Mouse (Mus musculus) ES-E14 (cell line): ENCODE results near the gene Nudt9. TPM values are rescaled to one million over a fixed set of nuclear protein-coding genes. Genes with fewer than 3 reads are reported as not detected.

Experiments
- DNase-seq: peaks from one replicate; pipeline ENCODE4 v3.0.0-alpha.2; 2013; ENCODE audit warnings: low read depth, low spot score
- H3K27ac ChIP-seq: 2 replicates; pipeline ENCODE4 v1.5.1; 2012; ENCODE audit warnings: low read depth, mild to moderate bottlenecking, low read length, moderate library complexity, mixed read lengths; ENCODE audit not compliant: poor library complexity, insufficient read depth, severe bottlenecking
- H3K36me3 ChIP-seq: 2 replicates; pipeline ENCODE4 v1.6.1; 2012; ENCODE audit warnings: mild to moderate bottlenecking, low read length, moderate library complexity, mixed read lengths; ENCODE audit not compliant: control insufficient read depth, poor library complexity, insufficient read depth, severe bottlenecking
- H3K4me1 ChIP-seq, 2 experiments: fragments of 150-350 bp in 1 of 2; sonication (generic) in 1 of 2; 2 replicates each; pipeline ENCODE4 v1.6.1; 2012; ENCODE audit warnings: low read length in 2 of 2, mild to moderate bottlenecking in 1 of 2, mixed read lengths in 1 of 2; ENCODE audit not compliant: control insufficient read depth in 2 of 2, insufficient read depth in 2 of 2, poor library complexity in 1 of 2
- H3K4me3 ChIP-seq, 2 experiments: fragments of 150-350 bp in 1 of 2; sonication (generic) in 1 of 2; 2 replicates each; pipeline ENCODE4 v1.5.1; 2012; ENCODE audit warnings: low read length in 2 of 2, low read depth in 1 of 2, mild to moderate bottlenecking in 1 of 2, mixed read lengths in 1 of 2; ENCODE audit not compliant: insufficient read depth in 1 of 2, poor library complexity in 1 of 2, severe bottlenecking in 1 of 2
- H3K9ac ChIP-seq: 2 replicates; pipeline ENCODE4 v1.6.1; 2012; ENCODE audit warnings: low read depth, mild to moderate bottlenecking, low read length, mixed read lengths; ENCODE audit not compliant: poor library complexity, insufficient read depth, severe bottlenecking
- H3K9me3 ChIP-seq: fragments of 150-350 bp; sonication (generic); 2 replicates; pipeline ENCODE4 v1.6.1; 2012; ENCODE audit warnings: low read depth, mild to moderate bottlenecking, low read length; ENCODE audit not compliant: control insufficient read depth, insufficient read depth
- CHD2 ChIP-seq: IDR thresholded peaks from 2 replicates; pipeline ENCODE4 v1.6.1; 2014; ENCODE audit warnings: mild to moderate bottlenecking, low read depth, low read length, inconsistent platforms
- HCFC1 ChIP-seq: IDR thresholded peaks from 2 replicates; pipeline ENCODE4 v1.6.1; 2012; ENCODE audit warnings: low read length, inconsistent platforms, borderline replicate concordance; ENCODE audit not compliant: insufficient read depth
- MAFK ChIP-seq: IDR thresholded peaks from 2 replicates; pipeline ENCODE4 v1.6.1; 2014; ENCODE audit warnings: mild to moderate bottlenecking, low read depth, low read length, inconsistent platforms; ENCODE audit not compliant: insufficient read depth
- ZC3H11A ChIP-seq: IDR thresholded peaks from 2 replicates; pipeline ENCODE4 v1.6.1; 2012; ENCODE audit warnings: low read depth, mild to moderate bottlenecking, inconsistent platforms, low read length, borderline replicate concordance
- ZNF384 ChIP-seq: IDR thresholded peaks from 2 replicates; pipeline ENCODE4 v1.6.1; 2012; ENCODE audit warnings: low read depth, low read length, inconsistent platforms
- in situ Hi-C, 2 experiments: fragments of 600-800 bp; cut with MboI; formaldehyde crosslinking; loops; one replicate each; pipeline ENCODE4 v1.15.1; 2025; ENCODE audit warnings: low sequenced_read_pairs in 2 of 2, inconsistent platforms in 1 of 2; ENCODE audit not compliant: unreplicated experiment in 2 of 2
- total RNA-seq: library from RNA; depleted of rRNA; stranded (reverse); fragments of 300-350 nt; gene quantifications from 2 replicates; pipeline ENCODE4 v1.2.3, GENCODE M21; 2012

Gene Nudt9
- total RNA-seq, 1 experiment: 55.4 TPM

GRCm38 (mm10) chr5:104052956-104053355 is 6.8 kb downstream of the Nudt9 start:
- in situ Hi-C loops: no loop called here
- Histone ChIP-seq H3K4me3 (no peak overlapping the region), H3K9me3 (no peaks in the 10 kb centered on the region), H3K4me1 (peaks cover 0 to 4% of the 10 kb centered on the region in 2 experiments; a peak in 2 of 4 replicates), H3K9ac (no peak overlapping the region), H3K36me3 (peaks cover 16% of the 10 kb centered on the region), H3K27ac (no peak overlapping the region)
- TF ChIP-seq CHD2: no peak
- TF ChIP-seq ZC3H11A: no peak
- TF ChIP-seq ZNF384: no peak
- DNase-seq: peak; percentile 68

GRCm38 (mm10) chr5:104054938-104055337 is 8.8 kb downstream of the Nudt9 start:
- in situ Hi-C loops: no loop called here
- Histone ChIP-seq H3K36me3 (peaks cover 23% of the 10 kb centered on the region), H3K9me3 (no peaks in the 10 kb centered on the region)

GRCm38 (mm10) chr5:104055816-104056215 is 9.7 kb downstream of the Nudt9 start:
- in situ Hi-C loops: no loop called here
- peaks cover 28% of the 10 kb centered on the region for H3K36me3 ChIP-seq

More at GRCm38 (mm10) chr5:104054938-104055337, 8.8 kb downstream of the Nudt9 start:
- DNase-seq: no peak
- H3K4me3 ChIP-seq: no peak overlapping the region
- no peak overlapping the region for H3K9ac ChIP-seq
- peaks cover 0 to 3% of the 10 kb centered on the region in 2 experiments; a peak in 2 of 4 replicates for H3K4me1 ChIP-seq
- H3K27ac ChIP-seq: no peak overlapping the region
- TF ChIP-seq ZNF384: no peak
- no peak for TF ChIP-seq ZC3H11A
- TF ChIP-seq HCFC1: no peak

GRCm38 (mm10) chr5:104056295-104056694 is 10.2 kb downstream of the Nudt9 start:
- Histone ChIP-seq H3K36me3 (peaks cover 29% of the 10 kb centered on the region), H3K9ac (no peak overlapping the region), H3K4me1 (no peaks in the 10 kb centered on the region), H3K4me3 (no peak overlapping the region), H3K9me3 (no peaks in the 10 kb centered on the region), H3K27ac (no peak overlapping the region)
- no peak for TF ChIP-seq CHD2
- no peak for TF ChIP-seq MAFK
- no peak for TF ChIP-seq ZC3H11A
- TF ChIP-seq HCFC1: no peak
- in situ Hi-C loops: no loop called here
- DNase-seq: no peak

More at GRCm38 (mm10) chr5:104055816-104056215, 9.7 kb downstream of the Nudt9 start:
- Histone ChIP-seq H3K9me3 (no peaks in the 10 kb centered on the region), H3K27ac (no peak overlapping the region), H3K4me1 (no peaks in the 10 kb centered on the region), H3K9ac (no peak overlapping the region), H3K4me3 (no peak overlapping the region)
- TF ChIP-seq MAFK (no peak), ZNF384 (no peak), HCFC1 (no peak), CHD2 (no peak), ZC3H11A (no peak)
- no peak for DNase-seq

GRCm38 (mm10) chr5:104058021-104058420 is 11.9 kb downstream of the Nudt9 start:
- peaks cover 41% of the 10 kb centered on the region for H3K36me3 ChIP-seq
- in situ Hi-C loops: no loop called here
- no peak for DNase-seq

More at GRCm38 (mm10) chr5:104058021-104058420, 11.9 kb downstream of the Nudt9 start:
- TF ChIP-seq HCFC1 (no peak), ZC3H11A (no peak), MAFK (no peak), CHD2 (no peak), ZNF384 (no peak)
- Histone ChIP-seq H3K4me1 (no peaks in the 10 kb centered on the region), H3K9me3 (peaks cover 3% of the 10 kb centered on the region; the same call in 1 of the 2 replicates), H3K4me3 (no peak overlapping the region), H3K9ac (no peak overlapping the region), H3K27ac (no peak overlapping the region)
